Comparison of ENCODE assay signal across 8 mouse cellular contexts in the genomic region with DNA sequence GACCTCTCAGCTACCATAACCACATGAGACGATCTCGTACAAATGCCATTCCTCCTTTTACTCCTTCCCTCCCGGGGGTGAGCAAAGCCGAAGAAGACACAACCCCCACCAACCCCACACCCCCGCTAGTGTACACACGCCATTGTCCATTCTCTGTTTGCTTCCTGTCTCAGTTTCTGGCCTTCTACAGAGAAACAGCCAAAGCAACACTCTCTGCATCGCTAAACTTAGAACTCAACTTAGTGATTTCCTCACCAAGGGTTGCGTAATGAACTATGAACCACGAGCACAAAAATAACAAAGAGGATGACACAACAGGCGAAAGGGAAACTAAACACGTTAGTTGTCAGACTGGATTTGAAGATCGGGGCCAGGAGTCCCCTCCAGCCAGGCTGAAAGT. TPM values are rescaled to one million over a fixed set of nuclear protein-coding genes. Genes with fewer than 3 reads are reported as not detected.
DNase-seq lines count a peak whose midpoint lies in the region.

No protein-coding gene starts in this region.

- peak; percentile 66 for DNase-seq in adrenal gland, adult 2 months
- DNase-seq in adrenal gland, postnatal 25 days = no peak
- peak; percentile 21 to 56 for DNase-seq in urinary bladder, adult 18-20 months (ENCODE audit: low spot score in 2 of 2)
- DNase-seq in urinary bladder, adult 2 months (ENCODE audit: low spot score) = no peak
- DNase-seq in lung, adult 18-20 months = peak; percentile 35 to 71
- DNase-seq in yolk sac, embryonic 10.5 days (ENCODE audit: low spot score) = peak; percentile 75
- DNase-seq in embryo, embryonic 10.5 days (ENCODE audit: low spot score) = no peak
- DNase-seq in cerebellum, postnatal 4 days (ENCODE audit: low spot score in 2 of 2) = no peak

RNA-seq across cellular contexts. Expression of a gene that starts 14.8 kb away (rescaled TPM):
- not detected for total RNA-seq in adrenal gland, adult 2 months (2021)
- polyA plus RNA-seq in adrenal gland, adult 2 months (2012; rRNA removed) = not detected in 2 replicates
- not detected in 2 replicates for total RNA-seq in adrenal gland, postnatal 25 days (2021)
- polyA plus RNA-seq in urinary bladder, adult 2 months (2012; rRNA removed) = not detected in 2 replicates

RNA-seq across cellular contexts. Expression of a gene that starts 20.7 kb away (rescaled TPM):
- total RNA-seq in adrenal gland, adult 2 months (2021) = not detected
- not detected in 2 replicates for polyA plus RNA-seq in adrenal gland, adult 2 months (2012; rRNA removed)
- total RNA-seq in adrenal gland, postnatal 25 days (2021) = not detected in 2 replicates
- not detected in 2 replicates for polyA plus RNA-seq in urinary bladder, adult 2 months (2012; rRNA removed)

RNA-seq across cellular contexts. Expression of a gene that starts 34.3 kb away (rescaled TPM):
- not detected for total RNA-seq in adrenal gland, adult 2 months (2021)
- not detected in 2 replicates for polyA plus RNA-seq in adrenal gland, adult 2 months (2012; rRNA removed)
- not detected in 2 replicates for total RNA-seq in adrenal gland, postnatal 25 days (2021)
- not detected in 2 replicates for polyA plus RNA-seq in urinary bladder, adult 2 months (2012; rRNA removed)

RNA-seq across cellular contexts. Expression of a gene that starts 54.9 kb away (rescaled TPM):
- total RNA-seq in adrenal gland, adult 2 months (2021) = not detected
- polyA plus RNA-seq in adrenal gland, adult 2 months (2012; rRNA removed) = 0.22 TPM in 1 of 2 replicates, not detected in the other
- total RNA-seq in adrenal gland, postnatal 25 days (2021) = not detected in 2 replicates
- polyA plus RNA-seq in urinary bladder, adult 2 months (2012; rRNA removed) = not detected in 2 replicates

Comparison
In these comparisons a context has a peak if more than half of its experiments do, and no peak if none do; other contexts are left out.
1. DNase-seq: peak in adrenal gland, adult 2 months (single experiment), urinary bladder, adult 18-20 months (2 of 2), lung, adult 18-20 months (2 of 2) and yolk sac, embryonic 10.5 days (single experiment); none in adrenal gland, postnatal 25 days (single experiment), urinary bladder, adult 2 months (single experiment), embryo, embryonic 10.5 days (single experiment) and cerebellum, postnatal 4 days (0 of 2).